Mouse (Mus musculus) gastrocnemius, adult 18-20 months (tissue): Measurements from ENCODE around the gene Asxl1. TPM values are rescaled to one million over a fixed set of nuclear protein-coding genes. Genes with fewer than 3 reads are reported as not detected.

Source experiments
- DNase-seq: peaks from one replicate; pipeline ENCODE4 v3.0.0; 2021; ENCODE audit warnings: low spot score
- total RNA-seq, 2 experiments: library from RNA; stranded (reverse); gene quantifications; 2 replicates each; pipeline ENCODE4 v1.2.3; 2021

Gene Asxl1
- total RNA-seq, 2 experiments from 2014 or later = 8.4 to 9.2 TPM

DNA sequence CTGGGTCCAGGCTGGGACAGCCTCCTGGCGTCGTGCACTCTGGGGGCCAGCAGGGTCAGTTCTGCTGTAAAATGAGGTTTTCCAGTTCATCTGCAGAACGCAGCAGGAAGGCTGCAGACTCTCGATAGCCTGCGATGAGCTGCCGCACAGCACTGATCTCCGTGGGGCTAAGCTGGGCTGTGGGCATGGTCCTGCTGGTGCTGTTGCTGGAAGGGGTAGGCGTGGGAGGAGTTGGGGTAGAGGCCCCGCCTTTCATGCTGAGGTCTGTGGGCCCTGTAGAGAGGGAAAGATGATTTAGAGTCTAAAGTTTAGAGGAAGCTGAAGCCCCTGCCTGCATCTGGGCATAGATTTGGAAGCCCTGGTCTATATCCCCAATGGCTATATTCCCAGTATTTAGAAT is 65.9 kb downstream of the Asxl1 start:
- DNase-seq = no peak

DNA sequence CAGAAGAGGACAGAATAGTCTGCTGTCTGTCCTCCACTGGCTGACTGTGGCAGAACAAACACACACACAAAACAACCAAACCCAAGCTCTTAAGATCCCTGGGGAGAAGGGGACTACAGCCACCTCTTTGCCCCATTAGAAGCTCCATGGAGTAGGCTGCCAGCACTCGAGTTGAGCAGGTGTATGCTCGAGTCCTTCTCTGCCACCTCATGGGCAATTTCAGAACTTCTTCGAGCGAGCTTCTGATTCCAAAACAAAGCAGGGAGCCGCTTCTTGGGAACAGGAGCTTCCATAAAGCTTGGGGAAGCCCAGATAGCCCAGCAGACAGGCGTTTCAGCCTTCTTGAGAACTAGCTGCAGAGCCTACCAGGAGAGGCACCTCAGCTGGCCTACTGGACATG is 66.9 kb downstream of the Asxl1 start:
- DNase-seq = no peak

DNA sequence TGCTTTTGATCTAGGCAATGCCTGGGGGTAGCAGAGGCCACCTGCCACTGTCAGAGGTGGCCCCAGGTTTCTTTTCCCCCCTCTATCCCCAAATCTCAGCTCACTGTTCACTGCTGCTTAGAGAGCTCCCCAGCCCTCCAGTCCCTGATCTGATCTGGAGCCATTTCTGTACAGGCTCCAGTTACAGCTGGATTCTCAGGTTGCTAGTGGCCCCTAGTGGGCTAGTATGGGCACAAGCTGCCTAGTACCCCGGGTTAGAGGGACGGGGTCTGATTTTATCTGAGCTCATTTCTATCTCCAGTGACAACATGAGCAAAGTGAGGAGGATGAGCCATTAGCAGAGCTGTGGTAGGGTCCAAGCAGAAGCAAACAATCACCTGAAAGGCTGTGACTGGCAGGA is 69.0 kb downstream of the Asxl1 start:
- peak; percentile 43 for DNase-seq

DNA sequence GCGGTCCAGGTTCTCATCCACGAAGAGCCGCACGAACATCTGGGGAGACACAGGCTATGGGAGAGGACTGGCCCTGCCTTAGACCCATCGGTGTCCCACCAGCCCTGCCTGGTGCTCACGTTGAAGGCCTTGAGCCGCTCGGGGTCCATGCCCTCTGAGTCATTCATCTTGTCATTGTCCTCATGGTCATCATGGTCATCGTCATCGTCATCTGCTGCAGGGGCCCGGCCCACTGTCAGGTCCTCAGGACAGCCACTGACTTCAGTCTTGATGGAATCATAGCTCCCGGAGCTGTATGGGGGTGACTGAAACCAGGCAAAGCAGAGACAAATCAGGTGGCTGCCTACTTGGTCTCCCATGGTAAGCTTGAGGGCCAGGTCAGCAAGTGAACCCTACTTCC is 72.2 kb downstream of the Asxl1 start:
- DNase-seq = no peak

DNA sequence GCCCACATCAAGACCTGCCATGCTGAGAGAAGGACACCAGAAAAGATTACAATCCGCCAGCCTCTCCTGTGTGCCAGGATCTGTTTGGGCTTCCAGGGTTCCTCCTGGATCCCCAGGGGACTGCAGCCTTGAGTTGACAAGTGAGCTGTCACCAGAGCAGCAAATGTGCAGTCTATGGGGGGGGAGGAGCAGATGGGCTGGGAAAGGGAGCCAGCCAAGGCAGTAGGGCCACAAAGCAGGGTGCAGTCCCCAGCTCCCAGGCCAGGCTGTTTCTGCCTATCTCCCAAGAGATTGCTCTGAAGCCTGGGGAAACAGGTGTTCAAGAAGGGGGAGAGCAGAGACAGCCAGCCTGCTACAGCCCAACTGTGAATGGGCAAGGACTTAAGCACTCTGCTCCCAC is 72.8 kb downstream of the Asxl1 start:
- no peak for DNase-seq

DNA sequence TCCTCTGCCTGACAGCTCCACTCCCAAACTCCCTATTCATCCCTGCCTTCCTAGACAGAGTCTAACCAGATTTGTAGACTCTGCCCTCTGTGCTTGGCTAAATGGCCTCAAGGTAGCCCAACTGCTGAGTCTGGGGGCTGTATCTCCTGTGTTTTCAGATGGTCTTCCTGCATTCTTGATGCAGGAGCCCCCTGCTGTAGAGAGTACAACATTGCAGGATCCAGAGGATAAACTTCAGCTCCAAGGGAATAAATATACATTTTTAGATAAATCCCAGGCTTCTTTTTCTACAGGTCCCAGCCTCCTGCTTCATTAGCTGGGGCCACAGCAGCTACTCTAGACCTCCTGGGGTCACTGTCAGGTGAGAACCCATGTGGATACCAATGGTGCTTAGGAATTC is 75.6 kb downstream of the Asxl1 start:
- no peak for DNase-seq

DNA sequence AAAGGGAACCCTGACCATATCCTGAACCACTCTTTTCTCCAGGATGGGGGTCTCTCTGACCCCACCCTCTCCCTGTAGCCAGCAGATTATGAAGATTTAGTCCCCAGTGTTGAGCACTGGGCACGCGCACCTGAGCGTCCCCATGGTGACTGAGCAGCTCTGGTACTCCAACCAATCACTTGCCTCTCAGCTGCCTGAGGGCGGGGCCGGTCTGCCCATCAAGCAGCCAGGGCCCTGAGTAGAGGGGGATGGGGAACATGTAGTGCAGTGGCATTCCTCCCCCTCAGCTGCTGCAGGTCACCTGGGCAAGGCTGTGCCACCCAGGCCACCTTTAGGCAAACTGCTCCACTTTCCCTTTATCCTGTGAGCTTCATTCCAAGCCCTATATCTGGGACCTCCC is 76.4 kb downstream of the Asxl1 start:
- no peak for DNase-seq

DNA sequence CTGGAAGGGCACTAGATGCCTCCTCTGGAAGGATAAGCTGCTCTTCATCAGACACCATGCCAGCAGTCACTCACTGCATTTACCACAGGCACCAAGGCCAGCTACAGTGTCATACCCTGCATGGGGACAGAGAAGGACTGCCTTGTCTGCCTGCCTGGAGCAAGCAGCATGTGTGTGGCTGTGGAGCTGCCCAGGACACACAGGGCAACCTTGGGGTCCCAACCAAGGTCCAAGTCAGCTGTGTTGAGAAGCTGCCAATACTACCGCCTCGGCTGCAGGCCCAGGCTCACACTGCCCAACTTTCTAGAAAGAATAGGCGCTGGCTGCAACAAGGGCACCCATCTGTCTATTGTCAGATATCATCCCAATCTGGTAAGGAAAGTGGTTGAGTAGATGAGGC is 77.5 kb downstream of the Asxl1 start:
- DNase-seq = no peak

DNA sequence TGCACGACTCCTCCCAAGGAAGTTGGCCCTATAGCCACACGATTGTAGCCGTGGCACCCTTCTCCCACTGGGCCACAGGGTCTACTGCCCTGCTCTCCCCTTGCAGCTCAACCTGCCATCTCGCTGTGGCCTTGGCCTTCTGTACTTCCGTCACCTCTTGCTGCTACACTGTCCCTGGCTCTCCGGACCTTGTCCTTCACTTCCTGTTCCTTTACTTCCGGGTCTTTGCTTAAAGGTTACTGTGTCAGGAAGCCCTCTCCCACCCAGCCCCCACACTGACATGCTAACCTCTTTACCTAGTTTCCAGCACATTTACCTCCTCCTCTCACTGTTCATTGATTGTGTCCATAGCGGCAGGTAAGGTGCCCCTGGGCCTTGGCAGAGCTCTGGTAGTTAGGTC is 78.9 kb downstream of the Asxl1 start:
- no peak for DNase-seq

DNA sequence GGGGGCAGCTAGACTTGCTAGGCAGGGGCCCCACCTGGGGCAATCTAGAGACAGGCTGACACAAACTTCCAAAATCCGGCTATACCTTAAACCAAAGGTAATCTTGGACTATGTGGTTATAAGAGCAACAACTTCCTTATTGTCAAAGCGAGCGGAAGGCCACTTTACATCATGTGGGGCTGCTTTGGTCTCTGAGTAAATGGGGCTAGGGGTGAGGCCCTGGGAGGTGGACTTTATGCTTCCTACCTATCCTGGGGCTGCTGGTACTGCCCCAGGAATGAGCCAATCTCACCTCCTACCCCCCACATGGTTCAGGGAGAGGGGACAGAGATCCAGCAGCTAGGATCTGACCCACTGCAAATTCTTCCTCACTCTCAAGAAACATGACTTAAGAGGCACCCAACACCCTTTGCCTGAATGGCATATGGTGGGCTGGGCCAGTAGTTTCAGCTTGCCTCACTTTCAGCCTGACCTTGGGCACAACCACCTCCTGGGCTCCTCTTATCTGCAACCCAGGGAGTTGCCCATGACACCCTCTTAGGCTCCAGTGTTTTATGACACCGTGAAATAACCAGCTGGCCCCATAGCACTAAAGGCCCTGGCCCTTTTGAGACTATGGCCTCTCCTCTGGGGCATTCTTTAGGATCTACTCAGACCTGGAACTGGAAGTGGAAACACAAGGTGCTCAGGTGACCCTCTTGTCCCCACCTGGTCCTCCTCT is 79.7 kb downstream of the Asxl1 start:
- no peak for DNase-seq

DNA sequence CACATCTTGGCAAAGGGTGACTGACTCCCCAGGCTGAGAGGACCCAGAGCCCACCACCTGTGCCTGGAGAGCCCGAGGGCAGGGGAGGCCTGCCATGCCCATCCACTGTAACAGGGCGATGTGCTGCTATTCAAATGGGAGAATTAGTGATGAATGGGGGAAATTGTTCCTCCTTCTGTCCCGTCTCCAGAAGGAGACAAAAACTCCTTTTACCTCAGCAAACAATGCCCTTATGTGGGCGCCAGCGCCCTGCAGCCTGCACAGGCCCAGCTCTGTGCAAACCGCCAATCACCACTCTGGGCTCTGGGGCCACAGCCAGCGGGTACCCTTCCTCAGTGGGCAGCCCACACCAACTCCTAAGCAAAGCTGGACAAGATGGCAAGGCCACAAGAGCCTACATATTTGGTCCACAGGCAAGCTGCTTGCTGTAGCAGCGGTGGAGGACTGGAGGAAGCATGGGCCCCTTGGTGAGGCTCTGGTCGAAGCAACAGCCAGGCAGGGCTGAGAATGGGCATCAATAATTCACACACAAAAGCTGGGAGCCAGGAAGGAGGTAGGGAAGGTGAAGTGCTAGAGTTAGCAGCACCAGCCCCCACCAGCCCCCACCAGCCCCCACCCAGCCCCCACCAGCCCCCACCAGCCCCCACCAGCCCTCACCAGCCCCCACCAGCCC is 80.5 kb downstream of the Asxl1 start:
- no peak for DNase-seq

DNA sequence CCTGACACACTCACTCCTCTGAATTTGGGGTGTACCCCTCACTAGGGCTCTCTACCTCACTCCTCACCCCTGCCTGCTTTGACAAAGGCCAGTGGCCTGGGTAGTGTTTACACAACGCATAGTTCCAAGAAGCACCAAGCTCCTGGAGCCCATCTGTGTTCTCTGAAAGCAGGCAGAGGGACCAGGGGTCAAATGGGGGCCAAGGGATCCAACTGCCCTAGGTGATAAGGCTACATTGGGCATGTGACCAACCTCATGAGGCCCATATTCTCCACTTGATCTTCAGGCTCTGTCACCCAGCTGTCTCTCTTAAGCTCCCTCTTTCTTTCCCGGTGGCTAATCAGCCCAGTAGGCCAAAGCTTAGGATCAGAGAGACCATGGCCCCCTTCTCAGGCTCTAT is 81.3 kb downstream of the Asxl1 start:
- DNase-seq = no peak

DNA sequence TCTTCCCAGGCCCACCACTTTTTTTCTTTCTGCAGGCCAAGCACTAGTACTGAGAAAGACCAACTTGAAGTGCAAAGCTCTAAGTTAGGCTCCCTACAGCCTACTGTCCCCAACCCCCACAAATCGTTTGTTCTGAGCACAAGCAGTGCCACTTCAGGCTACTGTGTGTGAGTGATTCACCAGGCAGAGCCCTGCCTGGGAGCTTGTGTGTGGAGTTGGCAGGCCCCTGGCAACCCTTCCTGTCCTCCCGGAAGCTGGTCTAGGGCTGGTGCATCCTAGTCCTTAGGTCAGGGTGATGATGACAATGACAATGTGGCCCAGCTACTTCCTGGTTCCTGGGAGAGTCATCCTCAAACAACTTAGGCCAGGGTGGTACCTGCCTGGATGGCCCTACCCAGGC is 82.9 kb downstream of the Asxl1 start:
- no peak for DNase-seq

DNA sequence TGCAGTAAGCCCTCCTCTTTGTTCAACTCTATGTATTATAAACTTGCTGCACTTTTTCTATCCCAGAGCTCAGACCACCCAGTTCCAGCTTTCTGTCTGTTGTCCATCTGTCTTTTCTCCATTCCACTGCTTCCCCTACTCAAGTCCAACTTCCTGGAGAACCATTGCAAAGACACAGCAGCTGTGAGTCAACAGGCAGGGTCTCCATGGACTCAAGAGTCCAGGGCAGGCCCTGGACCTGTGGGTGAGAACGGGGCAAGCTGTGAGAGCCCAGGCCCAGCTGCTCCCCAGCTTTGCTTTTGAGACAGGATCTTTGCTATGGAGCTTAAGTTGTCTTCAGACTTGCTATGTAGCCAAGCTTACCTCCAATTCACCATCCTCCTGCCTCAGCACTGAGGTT is 84.9 kb downstream of the Asxl1 start:
- no peak for DNase-seq

DNA sequence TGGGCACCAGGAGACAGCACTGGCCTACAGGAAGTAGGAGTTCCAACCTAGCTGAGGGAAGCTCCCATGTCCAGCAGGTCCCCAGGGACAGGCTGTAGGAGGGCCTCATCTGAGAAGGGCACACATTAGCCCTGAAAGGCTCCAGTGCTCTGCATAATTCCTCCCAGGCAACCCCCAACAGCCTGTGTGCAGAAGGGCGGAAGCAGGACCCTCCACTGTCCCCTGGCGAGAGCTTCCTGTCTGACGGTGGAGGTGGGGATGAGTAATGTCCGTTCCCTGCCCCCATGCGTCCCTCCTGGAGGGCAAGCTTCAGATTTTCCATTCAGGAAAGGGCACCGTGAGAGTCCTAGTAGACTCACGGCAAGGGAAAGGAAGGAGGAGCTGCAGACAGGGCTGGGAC is 86.9 kb downstream of the Asxl1 start:
- DNase-seq = no peak

DNA sequence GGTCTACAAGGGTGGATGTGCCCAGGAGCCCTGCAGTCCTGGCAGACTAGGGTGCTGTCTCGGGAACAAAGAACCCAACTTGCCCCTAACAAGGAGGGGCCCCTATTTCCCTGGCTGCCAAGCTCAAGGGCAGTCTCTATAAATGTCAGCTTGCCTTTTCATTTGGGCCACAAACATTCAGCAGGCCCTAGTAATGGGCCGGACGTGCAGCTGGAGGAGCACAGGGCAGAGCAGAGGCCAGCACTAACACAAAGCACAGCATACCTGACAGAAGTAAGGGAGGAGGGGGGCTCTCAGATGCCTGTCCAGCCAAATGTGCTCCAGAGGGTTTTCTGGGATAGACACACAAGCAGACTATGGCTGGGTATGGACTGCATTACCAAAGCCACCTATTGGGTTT is 88.2 kb downstream of the Asxl1 start:
- DNase-seq = no peak

DNA sequence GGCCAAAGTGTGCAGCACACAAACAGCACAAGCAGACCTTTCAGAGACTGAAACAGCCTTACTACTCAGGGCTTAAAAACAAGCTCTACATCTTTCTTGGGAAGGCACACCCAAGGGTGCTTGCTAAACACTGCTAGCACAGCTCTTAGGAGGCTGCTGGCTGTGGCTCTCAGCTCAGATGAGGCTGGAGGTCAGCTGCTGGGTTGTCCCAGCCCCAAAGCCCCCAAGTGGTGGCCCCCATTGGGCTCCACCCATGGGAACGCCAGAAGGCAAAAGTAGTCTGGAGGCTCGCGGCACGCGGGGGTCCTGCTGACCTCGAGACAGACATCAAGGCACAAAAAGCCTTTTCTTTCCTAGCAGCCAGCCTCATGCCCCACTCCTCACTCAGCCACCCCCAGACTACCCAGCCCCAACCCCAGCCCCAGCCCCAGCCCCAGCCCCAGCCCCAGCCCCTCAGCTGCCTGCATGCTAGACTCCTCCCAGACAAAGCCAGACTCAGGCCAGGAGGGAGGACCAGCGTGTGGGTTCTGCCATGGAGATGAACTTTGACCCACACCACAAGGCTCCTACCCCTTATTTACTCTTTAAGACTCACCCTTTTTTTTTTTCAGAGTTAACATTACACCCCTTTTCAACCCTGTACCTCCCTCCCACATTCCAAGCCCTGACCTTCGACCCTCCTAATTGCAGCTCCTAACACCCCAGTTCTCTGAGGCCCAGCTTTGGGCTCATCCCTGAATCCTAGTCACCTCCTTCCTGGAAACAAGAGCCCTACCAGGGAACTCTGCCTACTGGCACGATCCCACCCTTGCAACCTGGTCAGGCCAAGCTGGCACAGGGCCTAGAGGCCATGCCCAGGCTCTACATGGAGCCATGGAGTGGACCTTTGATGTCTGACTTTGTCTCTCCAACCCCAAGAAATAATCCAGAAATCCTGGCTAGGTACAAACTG is 89.5 kb downstream of the Asxl1 start:
- peak; percentile 36 for DNase-seq

DNA sequence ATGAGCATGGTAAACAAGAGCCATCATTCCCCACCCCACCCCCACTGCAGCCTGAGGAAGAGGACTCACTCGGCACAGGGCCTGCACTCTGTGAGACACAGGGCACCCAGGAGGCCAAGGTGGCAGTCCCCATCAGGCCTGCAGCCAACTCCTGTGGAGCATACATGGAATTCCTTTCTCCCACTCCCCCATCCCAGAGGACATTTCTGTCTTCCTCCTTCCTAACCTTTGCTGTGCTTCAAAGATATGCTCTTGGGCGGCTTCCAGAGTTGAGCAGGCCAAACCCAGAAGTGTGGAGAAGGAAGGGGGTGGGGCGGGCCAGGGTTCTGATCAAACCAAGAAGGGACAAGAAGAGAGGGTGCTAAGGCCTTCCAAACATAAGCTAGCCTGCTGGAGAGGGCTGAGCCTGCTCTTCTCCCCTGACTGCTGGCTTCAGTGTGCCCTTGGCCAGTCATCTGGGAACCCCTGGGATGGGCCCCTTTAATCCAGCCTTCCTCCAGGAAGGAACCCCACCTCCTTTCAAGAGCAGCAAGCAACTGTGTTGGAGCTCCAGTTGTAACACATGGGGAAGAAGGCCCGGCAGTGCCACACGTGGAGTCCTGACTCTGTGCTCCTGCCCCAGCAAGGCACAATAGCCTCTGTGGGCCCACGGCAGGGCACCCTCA is 91.1 kb downstream of the Asxl1 start:
- DNase-seq = no peak

DNA sequence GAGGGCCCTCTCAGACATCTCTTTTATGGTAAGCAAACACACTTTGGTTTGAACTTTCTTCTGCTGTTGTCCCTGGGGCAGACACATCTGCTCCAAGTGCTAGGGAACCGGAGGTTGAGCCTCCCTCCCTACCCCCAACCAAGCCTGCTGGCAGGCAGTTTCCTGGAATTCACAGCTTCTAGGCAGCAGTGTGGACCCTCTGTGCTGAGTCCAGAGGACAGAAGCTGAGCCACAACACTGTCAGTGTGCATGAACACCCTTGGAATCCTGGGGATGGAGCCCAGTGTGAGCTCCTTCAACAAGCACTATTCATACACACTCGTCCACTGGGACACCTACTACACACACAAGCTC is 91.7 kb downstream of the Asxl1 start:
- no peak for DNase-seq

DNA sequence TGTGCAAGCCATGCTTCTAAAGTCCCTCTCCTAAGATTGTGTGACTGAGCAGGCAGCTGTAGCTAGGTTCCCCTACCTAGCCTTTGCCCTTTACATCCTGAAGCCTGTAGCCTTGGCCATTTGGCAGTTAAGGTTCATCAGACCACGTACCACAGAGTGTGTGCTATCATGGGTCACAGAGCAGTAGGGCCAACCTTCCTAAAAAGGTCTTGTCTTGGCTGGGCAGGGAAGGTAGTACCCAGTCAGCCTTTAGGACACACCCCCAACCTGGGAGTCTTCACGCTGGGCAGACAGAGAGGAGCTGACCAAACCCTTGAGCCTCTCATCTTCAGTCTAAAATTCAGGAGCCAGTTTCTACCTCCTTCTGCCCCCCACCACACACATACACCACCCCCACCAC is 95.1 kb downstream of the Asxl1 start:
- DNase-seq = no peak

DNA sequence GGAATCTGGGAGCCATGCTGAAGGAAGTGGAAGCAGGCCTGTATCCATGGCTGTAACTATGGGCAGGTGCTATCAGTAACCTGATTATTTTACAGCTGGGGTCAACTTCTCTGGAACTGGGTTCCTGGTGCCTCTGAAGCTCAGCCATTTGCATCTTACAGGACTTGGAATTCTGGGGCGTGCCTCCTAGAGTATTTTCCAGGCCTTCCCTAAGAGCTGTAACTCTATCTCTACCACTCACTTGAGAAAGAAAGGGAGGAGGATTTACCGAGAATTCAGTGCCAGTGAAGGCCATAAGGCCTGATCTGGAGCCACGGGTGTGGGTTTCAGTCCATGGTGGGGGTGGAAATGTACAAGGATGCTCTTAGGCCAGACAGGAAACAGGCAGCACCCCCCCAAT is 95.6 kb downstream of the Asxl1 start:
- DNase-seq = no peak

DNA sequence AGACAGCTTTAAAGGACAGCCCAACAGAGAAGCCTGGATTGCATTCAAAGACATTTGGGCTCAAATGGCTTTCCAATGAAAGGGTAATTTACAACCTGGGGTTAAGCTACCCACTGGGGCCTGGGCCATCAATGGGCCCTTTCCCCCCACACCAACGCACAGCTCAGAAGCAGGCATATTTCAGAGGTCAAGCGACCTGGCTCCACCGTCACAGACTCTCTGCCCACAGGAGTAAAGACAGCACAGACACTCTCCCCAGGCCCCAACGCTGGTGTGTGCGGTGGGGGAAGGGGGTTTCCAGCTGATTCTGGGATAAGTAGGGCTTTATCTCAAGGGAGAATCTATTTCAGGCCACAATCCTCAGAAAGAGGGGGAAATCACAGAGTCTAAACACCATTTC is 97.1 kb downstream of the Asxl1 start:
- no peak for DNase-seq
